In the genomic region with DNA sequence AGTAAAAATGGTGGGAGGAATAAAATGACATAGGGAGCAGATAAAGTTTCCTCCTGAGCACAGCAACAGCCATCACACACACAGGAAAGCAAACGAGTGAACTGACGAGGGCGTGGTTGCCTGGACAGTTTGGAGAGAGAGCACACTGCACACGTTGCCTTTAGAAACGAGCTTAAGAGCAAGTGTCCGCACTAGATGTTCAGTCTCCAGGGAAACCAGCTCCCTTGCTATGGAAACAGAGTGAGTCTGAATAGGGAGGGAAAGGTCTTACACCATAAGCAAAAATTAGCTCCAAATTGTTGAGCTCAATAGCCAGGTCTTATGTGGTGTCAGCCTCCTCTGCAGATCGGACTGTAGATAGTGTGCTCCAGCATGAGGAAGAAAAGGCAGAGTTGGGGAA, we compare ENCODE assay signal across 23 mouse cellular contexts.
DNase-seq lines count a peak whose midpoint lies in the region; ATAC-seq and TF ChIP-seq lines count a peak whose summit lies in the region.
"Had no signal": no experiment of that assay in that cellular context is flagged by ENCODE, and none has a peak within 500 bp of the region (broad histone marks: within the 10 kb centered on the region; RNA-seq: fewer than 3 reads in every experiment).

No protein-coding gene starts in this region.

- H3K4me3 ChIP-seq in midbrain, embryonic 14.5 days (replicated peaks; ENCODE audit: low read depth, low read length) = no peak overlapping the region
- H3K4me3 ChIP-seq in midbrain, embryonic 15.5 days = no peak overlapping the region
- H3K4me3 ChIP-seq: embryonic facial prominence, embryonic 13.5 days; embryonic facial prominence, embryonic 15.5 days; erythroblast, embryonic 14.5 days; forebrain, embryonic 10.5 days; forebrain, embryonic 12.5 days had no signal

- H3K9me3 ChIP-seq in midbrain, embryonic 14.5 days (ENCODE audit: control insufficient read depth, low read length) = no peaks in the 10 kb centered on the region
- H3K9me3 ChIP-seq in midbrain, embryonic 15.5 days = no peaks in the 10 kb centered on the region
- H3K9me3 ChIP-seq: embryonic facial prominence, embryonic 13.5 days; embryonic facial prominence, embryonic 15.5 days; forebrain, embryonic 10.5 days; forebrain, embryonic 12.5 days had no signal

- no peak overlapping the region for H3K27ac ChIP-seq in midbrain, embryonic 14.5 days (replicated peaks; ENCODE audit: low read depth, low read length)
- H3K27ac ChIP-seq in midbrain, embryonic 15.5 days = no peak overlapping the region
- H3K27ac ChIP-seq: embryonic facial prominence, embryonic 13.5 days; embryonic facial prominence, embryonic 15.5 days; forebrain, embryonic 10.5 days; forebrain, embryonic 12.5 days had no signal

- TF ChIP-seq CTCF in brain, embryonic 14.5 days (IDR thresholded peaks at IDR 0.05; ENCODE audit: borderline replicate concordance, extremely low read depth, insufficient read depth, insufficient read length) = no peak

- intact Hi-C loops in heart, postnatal 14 days (cut with DNase I) = no loop called here

- H3K9ac ChIP-seq in midbrain, embryonic 14.5 days (replicated peaks; ENCODE audit: low read length) = no peak overlapping the region
- H3K9ac ChIP-seq in midbrain, embryonic 15.5 days = no peak overlapping the region
- H3K9ac ChIP-seq: embryonic facial prominence, embryonic 13.5 days; embryonic facial prominence, embryonic 15.5 days; forebrain, embryonic 12.5 days had no signal

- DNase-seq in midbrain, embryonic 14.5 days = peak; percentile 15
- peak; percentile 6 for DNase-seq in ZHBTc4 (ENCODE audit: low read depth, low spot score)
- DNase-seq in brain, embryonic 14.5 days (ENCODE audit: low read depth) = peak; percentile 23
- DNase-seq in natural killer cell, adult 2 months (ENCODE audit: low spot score in 2 of 2) = no peak
- no peak for DNase-seq in heart, postnatal 14 days
- DNase-seq in thymus, postnatal 25 days = no peak
- DNase-seq: adrenal gland, adult 2 months; adrenal gland, postnatal 10 days; adrenal gland, postnatal 25 days; cerebellum, adult 11 months; cerebellum, adult 18-20 months; cerebellum, adult 8-10 months; cerebellum, adult 9-11 months; cerebellum, postnatal 14 days; cerebellum, postnatal 36 days; embryo, embryonic 11 days had no signal

- H3K27me3 ChIP-seq in midbrain, embryonic 14.5 days (ENCODE audit: control insufficient read depth, insufficient read depth, low read length) = no peaks in the 10 kb centered on the region
- no peaks in the 10 kb centered on the region for H3K27me3 ChIP-seq in midbrain, embryonic 15.5 days (replicated peaks)
- H3K27me3 ChIP-seq: embryonic facial prominence, embryonic 13.5 days; embryonic facial prominence, embryonic 15.5 days; forebrain, embryonic 12.5 days had no signal

- H3K4me2 ChIP-seq in midbrain, embryonic 14.5 days (ENCODE audit: low read length) = no peak overlapping the region
- no peak overlapping the region for H3K4me2 ChIP-seq in midbrain, embryonic 15.5 days
- H3K4me2 ChIP-seq: embryonic facial prominence, embryonic 13.5 days; embryonic facial prominence, embryonic 15.5 days; forebrain, embryonic 12.5 days had no signal

- 47% methylated on average over 7 of the region's 7 CpGs for WGBS in midbrain, embryonic 14.5 days
- WGBS in midbrain, embryonic 15.5 days = 39% methylated on average over 7 of the region's 7 CpGs

- no peak for TF ChIP-seq POLR2A in brain, embryonic 14.5 days (IDR thresholded peaks at IDR 0.05; ENCODE audit: borderline replicate concordance, extremely low read depth, insufficient read depth, insufficient read length, poor library complexity, severe bottlenecking)

- H3K36me3 ChIP-seq in midbrain, embryonic 14.5 days (ENCODE audit: control insufficient read depth, insufficient read depth, low read length) = no peaks in the 10 kb centered on the region
- H3K36me3 ChIP-seq in midbrain, embryonic 15.5 days (replicated peaks) = no peaks in the 10 kb centered on the region
- H3K36me3 ChIP-seq: embryonic facial prominence, embryonic 13.5 days; embryonic facial prominence, embryonic 15.5 days; forebrain, embryonic 10.5 days; forebrain, embryonic 12.5 days had no signal

- H3K4me1 ChIP-seq in midbrain, embryonic 14.5 days (ENCODE audit: control insufficient read depth, insufficient read depth, low read length) = no peaks in the 10 kb centered on the region
- H3K4me1 ChIP-seq in midbrain, embryonic 15.5 days = no peaks in the 10 kb centered on the region; the same call in 1 of the 2 replicates
- H3K4me1 ChIP-seq: embryonic facial prominence, embryonic 13.5 days; embryonic facial prominence, embryonic 15.5 days; forebrain, embryonic 10.5 days; forebrain, embryonic 12.5 days had no signal

- ATAC-seq in midbrain, embryonic 14.5 days (ENCODE audit: low FRiP score, low TSS enrichment) = no peak
- ATAC-seq in midbrain, embryonic 15.5 days (replicated peaks) = no peak
- ATAC-seq: forebrain, embryonic 14.5 days had no signal

Comparison
In these comparisons a context has a peak if more than half of its experiments do, and no peak if none do; other contexts are left out.
1. DNase-seq: peak in midbrain, embryonic 14.5 days (single experiment), ZHBTc4 (single experiment) and brain, embryonic 14.5 days (single experiment); none in natural killer cell, adult 2 months (0 of 2), heart, postnatal 14 days (0 of 2) and thymus, postnatal 25 days (single experiment).